Mouse (Mus musculus) kidney, postnatal 36 days (tissue): Measurements from ENCODE around the gene Fam107a.
"Not testable (repeated sequence)": the region's sequence is repeated elsewhere in the genome, so short reads cannot be mapped to it uniquely, and the experiment has no call there.

Experiments
- DNase-seq, 2 experiments: peaks; one replicate each; pipeline ENCODE4 v3.0.0; 2021 to 2022; ENCODE audit warnings: mixed read lengths in 2 of 2

Gene Fam107a

DNA sequence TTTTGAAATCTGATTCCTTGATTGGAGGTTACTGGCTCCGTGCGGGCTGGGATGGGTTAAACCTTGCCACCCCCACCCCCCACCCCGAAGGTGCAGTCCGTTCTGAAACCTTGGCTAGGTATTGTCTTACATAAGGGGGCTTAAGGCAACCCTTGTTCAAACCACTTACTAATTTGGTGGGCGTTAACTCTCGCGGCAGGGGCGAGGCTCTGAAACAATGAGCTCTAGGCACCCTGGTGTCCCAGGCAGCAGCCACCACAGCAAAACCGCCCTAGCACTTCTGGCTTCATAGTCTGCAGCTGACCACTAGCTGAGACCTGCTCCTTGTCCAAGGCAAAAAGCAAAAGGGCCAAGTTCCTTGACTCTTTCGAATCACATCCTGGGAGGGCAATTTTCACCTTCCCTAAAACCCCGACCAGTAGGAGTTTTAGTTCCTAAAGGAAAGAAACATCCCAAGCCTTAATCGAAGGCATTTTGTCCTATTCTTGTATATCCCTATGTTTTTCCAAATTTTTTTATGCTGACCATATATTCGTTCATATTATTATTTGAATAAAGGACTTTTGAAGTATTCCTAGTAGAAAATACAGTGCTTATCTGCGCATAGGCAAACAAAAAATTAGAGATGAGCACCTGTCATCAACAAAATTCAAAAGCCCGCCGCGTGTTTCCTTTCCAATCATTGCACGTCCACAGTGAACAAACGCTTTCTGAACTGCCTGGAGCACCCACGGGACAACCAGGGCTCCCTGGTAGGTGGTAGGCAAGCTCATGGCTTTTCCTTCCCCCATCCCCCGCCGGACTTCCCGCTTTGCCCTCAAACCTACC is 1.2 kb downstream of the Fam107a start:
- peak in 1 of 2 experiments; percentile 26 for DNase-seq

DNA sequence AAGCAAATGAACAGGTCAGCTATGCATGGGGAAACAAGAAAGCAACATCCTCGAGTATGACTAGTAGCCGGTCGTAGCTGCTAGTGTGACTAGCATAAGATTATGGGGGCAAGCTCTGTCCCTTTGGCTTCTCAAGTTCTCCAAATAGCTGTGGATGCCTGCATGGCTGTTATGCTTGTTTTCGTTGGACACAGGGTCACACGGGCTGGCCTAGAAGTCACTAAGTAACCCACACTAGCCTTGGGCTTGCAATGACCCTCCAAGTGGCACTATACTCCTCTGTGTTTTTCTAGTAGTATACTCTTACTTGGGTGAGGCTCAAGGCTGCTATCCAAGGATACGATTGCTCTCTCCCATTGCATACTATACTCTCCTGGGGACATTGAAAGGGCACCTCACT is 2.7 kb downstream of the Fam107a start:
- DNase-seq: peak in 1 of 2 experiments; percentile 48

GRCm38 (mm10) chr14:8314536-8314935 is 3.3 kb downstream of the Fam107a start:
- peak; percentile 36 to 72 for DNase-seq

DNA sequence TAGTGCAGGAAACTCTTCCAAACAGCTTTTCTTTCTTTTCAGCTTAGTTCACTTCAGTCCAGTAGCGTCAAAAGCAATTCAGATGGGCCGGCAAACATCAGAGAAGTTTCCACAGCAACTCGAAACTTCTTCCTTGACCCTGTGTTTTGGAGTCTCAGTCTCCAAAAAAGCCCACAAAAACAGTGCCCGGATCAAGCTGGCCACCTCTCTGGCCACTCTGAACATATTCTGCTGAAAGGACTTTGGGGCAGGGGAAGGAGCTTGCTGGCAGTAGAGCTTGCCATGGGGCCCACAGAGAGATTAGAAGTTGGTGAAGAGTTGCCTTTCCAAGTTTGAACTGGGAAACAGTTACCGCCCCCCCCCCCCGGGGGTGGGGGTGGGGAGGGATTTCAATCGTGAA is 3.9 kb downstream of the Fam107a start:
- DNase-seq: no peak

- DNase-seq: peak in 1 of 2 experiments; percentile 48
Measured at GRCm38 (mm10) chr14:8309621-8310141, 8.1 kb downstream of the Fam107a start.

DNA sequence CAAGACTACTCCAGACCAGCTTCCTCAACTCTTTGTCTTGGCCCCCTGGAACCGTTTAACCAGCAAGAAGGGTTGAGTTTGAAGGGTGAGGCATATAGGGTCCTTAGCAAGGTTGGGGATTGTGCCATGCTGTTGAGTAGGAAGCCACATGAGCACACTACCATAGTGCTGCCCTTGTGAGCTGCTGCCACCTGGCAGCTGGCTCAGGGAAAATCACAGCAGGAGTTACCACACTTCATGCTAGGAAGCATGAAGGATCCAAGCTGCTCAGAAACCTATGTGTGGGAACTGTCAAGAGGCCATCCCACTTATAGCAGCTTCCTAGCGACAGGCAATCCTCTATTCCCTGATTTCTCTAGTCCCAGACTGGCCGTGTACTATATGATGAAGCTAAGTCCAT is 9.2 kb downstream of the Fam107a start:
- no peak for DNase-seq

DNA sequence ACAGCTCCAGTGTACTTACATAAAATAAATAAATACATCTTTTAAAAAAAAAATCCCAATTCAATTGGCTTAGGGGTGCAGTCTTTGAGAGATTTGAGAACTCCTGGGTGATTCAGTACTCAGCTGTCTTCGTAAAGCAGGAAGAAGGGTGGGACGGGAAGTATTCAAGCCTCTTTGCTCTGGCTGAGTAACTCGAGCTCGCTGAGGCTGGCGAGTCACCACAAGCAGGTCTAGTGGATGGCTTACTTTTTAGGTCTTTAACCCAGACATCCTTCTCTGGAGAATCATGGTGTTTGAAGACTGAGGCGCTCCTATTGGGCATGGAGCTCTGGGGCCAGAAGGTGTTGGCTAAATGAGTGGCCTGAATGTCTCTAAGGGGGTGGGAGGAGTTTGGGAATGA is 10.9 kb downstream of the Fam107a start:
- DNase-seq: no peak

DNA sequence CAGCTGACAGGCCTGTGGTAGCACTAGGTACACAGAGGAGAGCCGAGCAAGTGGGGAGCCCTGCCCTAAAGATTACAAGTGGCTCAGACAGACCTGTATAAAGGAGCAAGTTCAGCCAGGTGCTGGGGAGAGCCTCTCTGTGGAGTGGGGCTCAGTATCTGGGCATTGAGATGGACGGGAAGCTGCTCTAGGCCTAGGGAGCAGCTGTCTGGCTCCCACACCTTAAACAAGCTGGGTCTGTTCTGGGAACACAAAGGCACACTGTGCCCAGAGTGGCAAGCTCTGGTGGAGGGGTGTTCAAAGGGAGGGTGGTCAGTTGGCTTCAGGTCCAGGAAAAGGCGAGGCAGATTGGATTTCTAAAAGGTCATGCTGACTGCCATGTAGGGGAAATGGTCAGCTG is 12.8 kb downstream of the Fam107a start:
- no peak for DNase-seq

- peak in 1 of 2 experiments; percentile 49 for DNase-seq
Measured at GRCm38 (mm10) chr14:8304082-8304481, 13.7 kb downstream of the Fam107a start.

GRCm38 (mm10) chr14:8302687-8303086 is 15.1 kb downstream of the Fam107a start:
- DNase-seq: no peak

- DNase-seq: peak; percentile 71 to 89
Measured at GRCm38 (mm10) chr14:8300281-8300680, 17.5 kb downstream of the Fam107a start.

- peak; percentile 45 to 46 for DNase-seq
Measured at GRCm38 (mm10) chr14:8297889-8298293, 19.9 kb downstream of the Fam107a start.

- DNase-seq: no peak
Measured at GRCm38 (mm10) chr14:8294257-8294656, 23.6 kb downstream of the Fam107a start.

DNA sequence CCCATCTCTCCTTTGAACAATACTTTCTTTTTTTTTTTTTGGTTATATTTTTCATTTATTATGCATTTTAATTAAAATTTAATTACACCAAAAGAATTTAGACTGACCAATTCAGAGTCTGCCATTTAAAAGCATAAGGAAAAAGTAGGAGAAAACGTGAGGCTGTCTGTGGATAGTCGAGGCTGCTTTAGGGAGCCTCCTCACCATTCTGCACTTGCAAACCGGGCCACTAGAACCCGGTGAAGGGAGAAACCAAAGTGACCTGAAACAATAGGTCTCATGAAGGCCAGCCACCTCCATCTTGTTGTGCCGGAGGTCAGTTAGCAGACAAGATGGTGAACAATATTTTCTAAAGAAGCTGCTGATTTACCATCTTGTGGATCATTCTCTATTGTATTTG is 31.2 kb downstream of the Fam107a start:
- peak in 1 of 2 experiments; percentile 65 for DNase-seq

DNA sequence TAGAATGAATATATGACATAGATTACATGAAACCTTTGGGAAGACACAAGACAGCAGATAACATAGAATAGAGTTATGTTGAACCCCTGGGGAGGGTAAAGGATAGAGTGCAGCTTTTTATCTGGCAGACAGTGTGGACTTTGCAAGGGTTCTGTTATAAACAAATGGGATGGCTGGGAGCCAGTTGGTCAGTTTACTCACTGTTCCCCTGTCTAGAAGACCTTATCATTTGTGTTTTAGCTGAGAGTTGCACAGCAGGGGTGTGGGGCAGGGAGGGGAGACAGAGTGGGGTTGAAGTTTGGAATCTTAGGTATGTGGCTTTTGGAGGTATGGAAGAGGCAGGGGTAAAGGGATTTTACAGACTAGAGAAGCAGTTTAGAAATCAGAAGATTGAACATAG is 34.0 kb downstream of the Fam107a start:
- DNase-seq: no peak

DNA sequence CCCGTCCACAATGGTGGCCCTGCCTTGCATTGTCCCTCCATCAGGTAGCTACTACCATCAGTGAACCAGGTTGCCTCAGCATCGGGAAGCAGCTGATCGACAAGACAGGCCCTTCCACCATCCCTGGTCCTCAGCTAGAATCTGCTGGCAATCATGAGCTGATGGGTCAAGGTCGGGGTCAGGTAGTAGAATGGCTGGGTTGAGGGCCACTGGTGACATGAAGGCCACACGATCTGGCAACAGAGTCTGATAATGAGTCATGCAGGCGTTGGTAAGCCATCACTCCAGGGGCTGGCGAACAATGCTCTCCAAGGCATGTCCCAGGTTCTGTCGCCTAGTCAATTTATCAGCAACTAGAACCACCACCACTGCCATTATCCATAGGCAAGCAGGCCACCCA is 46.5 kb downstream of the Fam107a start:
- not testable (repeated sequence) for DNase-seq

DNA sequence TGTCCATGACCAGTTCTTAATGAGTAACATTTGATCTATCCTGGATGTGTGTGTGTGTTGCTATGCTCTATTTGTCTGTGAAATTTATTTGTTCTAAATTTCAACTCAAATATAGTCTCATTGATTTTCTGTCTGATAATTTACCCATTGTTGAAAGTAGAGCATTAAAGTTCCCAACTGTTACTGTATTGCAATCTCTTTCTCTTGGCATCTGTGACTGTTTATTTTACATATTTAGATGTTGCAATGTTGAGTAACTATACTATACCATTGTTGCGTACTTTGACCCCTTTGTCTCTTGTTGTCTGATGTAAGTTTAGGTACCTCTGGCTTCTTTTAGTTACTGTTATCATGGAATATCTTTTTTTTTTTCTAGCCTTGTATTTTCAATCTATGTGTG is 53.4 kb downstream of the Fam107a start:
- DNase-seq: no peak

DNA sequence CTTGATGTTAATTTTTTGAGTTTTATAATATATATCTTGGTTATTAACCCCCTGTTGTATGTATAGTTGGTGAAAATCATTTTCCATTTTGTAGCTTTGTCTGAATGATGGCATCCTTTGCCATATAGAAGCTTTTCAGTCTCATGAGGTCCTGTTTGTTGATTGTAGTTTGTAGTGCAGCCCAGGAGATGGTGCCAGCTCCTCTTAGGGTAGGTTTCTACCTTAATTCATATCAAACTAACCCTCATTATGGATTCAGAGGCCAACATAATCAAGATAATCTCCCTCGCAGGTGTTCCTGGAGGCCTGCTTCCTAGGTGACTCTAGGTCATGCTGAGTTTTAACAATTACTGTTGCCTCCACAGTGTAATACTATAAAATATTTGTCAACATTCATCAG is 55.6 kb downstream of the Fam107a start:
- peak; percentile 35 to 61 for DNase-seq

DNA sequence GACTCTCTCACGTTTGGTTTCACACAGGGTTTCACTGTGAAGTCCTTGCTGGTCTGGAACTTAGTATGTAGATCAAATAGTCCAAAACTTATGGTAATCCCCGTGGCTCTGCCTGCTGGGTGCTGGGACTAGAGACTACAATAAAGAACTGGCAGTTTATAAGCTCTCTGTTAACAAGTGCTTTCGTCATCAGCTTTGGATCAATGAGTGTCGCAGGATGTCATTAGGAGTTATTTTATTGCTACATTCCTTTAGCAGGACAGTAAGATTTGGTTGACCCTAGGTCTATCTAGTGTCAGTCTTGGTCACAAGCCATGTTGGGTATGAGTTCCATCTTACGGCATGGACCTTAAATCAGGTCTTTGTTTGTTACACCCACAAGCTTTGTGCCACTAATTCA is 57.6 kb downstream of the Fam107a start:
- DNase-seq: no peak

GRCm38 (mm10) chr14:8259166-8259565 is 58.7 kb downstream of the Fam107a start, which contains the start of gene Acox2:
TSS of gene Acox2 (minus strand) at chr14:8259353.
- peak; percentile 62 to 85 for DNase-seq

GRCm38 (mm10) chr14:8258752-8259151 is 59.1 kb downstream of the Fam107a start:
- peak; percentile 34 to 44 for DNase-seq

GRCm38 (mm10) chr14:8258335-8258627 is 59.5 kb downstream of the Fam107a start:
- peak; percentile 66 to 79 for DNase-seq

DNA sequence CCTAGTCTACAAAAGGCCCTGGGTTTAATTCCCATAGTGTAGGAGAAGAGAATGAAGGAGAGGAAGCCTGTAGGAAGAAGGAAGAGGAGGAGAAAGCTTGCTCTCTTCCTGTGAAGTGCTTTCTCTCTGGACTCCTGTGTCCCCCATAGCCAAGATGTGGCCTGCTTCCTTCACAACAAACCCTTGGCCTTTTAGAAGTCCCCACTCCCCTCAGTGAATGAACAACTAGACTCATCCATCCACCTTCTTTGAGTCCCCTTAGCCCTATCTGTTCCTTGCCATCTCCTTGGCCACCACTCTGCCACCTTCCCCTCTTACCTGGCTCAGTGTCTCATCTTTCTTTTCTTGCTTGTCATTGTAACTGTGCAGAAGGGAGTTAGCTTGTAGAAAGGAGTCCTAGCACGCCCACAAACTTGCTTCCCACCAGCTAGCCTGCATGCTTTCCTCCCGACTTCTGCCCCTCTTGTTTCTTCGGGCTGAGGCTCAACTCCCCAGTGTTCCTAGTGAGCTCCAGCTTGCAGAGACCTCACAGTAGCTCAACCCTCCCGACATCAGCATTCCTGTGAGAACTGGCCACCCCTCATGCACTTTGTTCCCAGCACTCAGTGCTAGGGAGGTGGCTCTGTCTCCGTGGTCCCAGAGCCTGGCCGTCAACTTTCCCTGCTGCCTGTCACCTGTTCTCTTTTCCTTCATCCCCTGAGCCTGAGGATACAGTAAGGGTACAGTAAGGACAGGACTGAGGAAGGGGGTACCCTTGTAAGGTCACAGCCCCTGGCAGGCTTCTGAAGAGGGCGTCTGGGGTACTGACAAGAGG is 60.1 kb downstream of the Fam107a start:
- DNase-seq: peak; percentile 47 to 50

DNA sequence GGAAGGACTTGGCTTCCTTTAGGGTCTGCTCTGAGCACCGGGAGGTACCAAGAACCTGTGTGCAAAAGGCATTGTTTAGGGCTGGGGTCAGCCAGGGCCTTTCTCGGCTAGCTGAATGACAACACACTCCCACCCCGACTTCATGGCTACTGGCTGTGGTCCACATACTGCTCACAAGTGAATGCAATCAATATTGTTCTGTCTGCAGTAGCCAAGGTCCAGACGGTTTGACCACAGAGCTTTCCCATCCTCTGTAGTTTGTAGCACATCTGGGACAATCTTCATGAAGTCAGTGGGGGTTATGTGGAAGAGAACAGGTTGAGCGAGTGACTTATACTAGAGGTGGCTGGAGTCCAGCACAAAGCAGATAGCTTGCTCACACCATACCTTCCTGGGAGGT is 60.9 kb downstream of the Fam107a start:
- DNase-seq: no peak
